Comparison of ENCODE assay signal across 10 mouse cellular contexts in genomic region chr7:109722618-109723017, GRCm38 (mm10). TPM values are rescaled to one million over a fixed set of nuclear protein-coding genes. Genes with fewer than 3 reads are reported as not detected.
DNase-seq lines count a peak whose midpoint lies in the region; ATAC-seq lines count a peak whose summit lies in the region.
"Had no signal": no experiment of that assay in that cellular context is flagged by ENCODE, and none has a peak within 500 bp of the region (broad histone marks: within the 10 kb centered on the region; RNA-seq: fewer than 3 reads in every experiment).

No protein-coding gene starts in this region.

- no peak overlapping the region for H3K9ac ChIP-seq in limb, embryonic 11.5 days (ENCODE audit: low read length)
- H3K9ac ChIP-seq: heart, embryonic 12.5 days; hindbrain, embryonic 14.5 days had no signal

- no peaks in the 10 kb centered on the region for H3K27me3 ChIP-seq in limb, embryonic 11.5 days (ENCODE audit: control insufficient read depth, insufficient read depth, low read length)
- H3K27me3 ChIP-seq in limb, embryonic 10.5 days (ENCODE audit: low read depth, poor library complexity, severe bottlenecking), result no peaks in the 10 kb centered on the region
- H3K27me3 ChIP-seq: heart, embryonic 12.5 days had no signal

- no peak overlapping the region for H3K4me2 ChIP-seq in limb, embryonic 11.5 days (ENCODE audit: low read depth, severe bottlenecking)
- H3K4me2 ChIP-seq: heart, embryonic 12.5 days; hindbrain, embryonic 14.5 days had no signal

- no peak overlapping the region for H3K27ac ChIP-seq in limb, embryonic 11.5 days (replicated peaks; ENCODE audit: low read depth, low read length)
- no peak overlapping the region for H3K27ac ChIP-seq in limb, embryonic 10.5 days
- H3K27ac ChIP-seq: hindbrain, embryonic 14.5 days had no signal

- H3K4me1 ChIP-seq in limb, embryonic 11.5 days (ENCODE audit: control insufficient read depth, insufficient read depth, low read length), result no peaks in the 10 kb centered on the region
- H3K4me1 ChIP-seq in limb, embryonic 10.5 days, result no peaks in the 10 kb centered on the region
- H3K4me1 ChIP-seq: heart, embryonic 12.5 days had no signal

- no peaks in the 10 kb centered on the region for H3K9me3 ChIP-seq in limb, embryonic 11.5 days (ENCODE audit: control insufficient read depth, low read length)
- no peaks in the 10 kb centered on the region for H3K9me3 ChIP-seq in limb, embryonic 10.5 days (replicated peaks)
- H3K9me3 ChIP-seq: heart, embryonic 12.5 days had no signal

- H3K4me3 ChIP-seq in limb, embryonic 11.5 days (ENCODE audit: low read depth, low read length), result no peak overlapping the region
- H3K4me3 ChIP-seq in limb, embryonic 10.5 days, result no peak overlapping the region
- H3K4me3 ChIP-seq: heart, embryonic 12.5 days had no signal

- H3K36me3 ChIP-seq in limb, embryonic 11.5 days (ENCODE audit: control insufficient read depth, insufficient read depth, low read length), result no peaks in the 10 kb centered on the region
- no peaks in the 10 kb centered on the region for H3K36me3 ChIP-seq in limb, embryonic 10.5 days
- H3K36me3 ChIP-seq: heart, embryonic 12.5 days had no signal

- 91% methylated on average over 2 of the region's 2 CpGs for WGBS in limb, embryonic 11.5 days
- WGBS in limb, embryonic 10.5 days, result 92% methylated on average over 2 of the region's 2 CpGs

- peak; percentile 20 to 38 for DNase-seq in cerebellum, postnatal 10 days
- DNase-seq in cerebellum, adult 9-11 months, result no peak
- peak; percentile 41 for DNase-seq in limb, embryonic 11.5 days (ENCODE audit: low spot score)
- DNase-seq in limb, embryonic 10.5 days (ENCODE audit: low spot score), result no peak
- peak; percentile 19 for DNase-seq in 416B (ENCODE audit: low read depth)
- peak; percentile 22 for DNase-seq in c-Kit-positive CD71-positive TER-119-negative erythroid progenitor cells, embryonic 14.5 days (ENCODE audit: low read depth)
- no peak for DNase-seq in urinary bladder, postnatal 14 days (ENCODE audit: low spot score)
- no peak for DNase-seq in spleen, adult 18-20 months

- ATAC-seq in limb, embryonic 11.5 days (ENCODE audit: insufficient number of reproducible peaks, low FRiP score, low TSS enrichment, low read depth), result no peak

RNA-seq across cellular contexts. Expression of gene BC051019, which starts 1.0 kb away (rescaled TPM):
- polyA plus RNA-seq in limb, embryonic 11.5 days (2014; fragmentation: Nextera tagmentation; extraction: Ambion mirVana), result 0.20 TPM in 1 of 2 replicates, not detected in the other
- polyA plus RNA-seq in limb, embryonic 10.5 days (2016; fragmentation: Nextera tagmentation; extraction: Ambion mirVana), result not detected in 2 replicates
- polyA plus RNA-seq: heart, embryonic 12.5 days had no signal

RNA-seq across cellular contexts. Expression of gene Ascl3, which starts 8.9 kb away (rescaled TPM):
- polyA plus RNA-seq in limb, embryonic 11.5 days (2014; fragmentation: Nextera tagmentation; extraction: Ambion mirVana), result not detected in 2 replicates
- polyA plus RNA-seq in limb, embryonic 10.5 days (2016; fragmentation: Nextera tagmentation; extraction: Ambion mirVana), result 0.35 TPM in 1 of 2 replicates, not detected in the other
- polyA plus RNA-seq: heart, embryonic 12.5 days; hindbrain, embryonic 14.5 days had no signal

RNA-seq across cellular contexts. Expression of gene Akip1, which starts 19.1 kb away (rescaled TPM):
- 22.4 and 24.0 TPM in 2 replicates for polyA plus RNA-seq in limb, embryonic 11.5 days (2014; fragmentation: Nextera tagmentation; extraction: Ambion mirVana)
- 26.8 and 27.5 TPM in 2 replicates for polyA plus RNA-seq in limb, embryonic 10.5 days (2016; fragmentation: Nextera tagmentation; extraction: Ambion mirVana)

RNA-seq across cellular contexts. Expression of gene St5, which starts 19.2 kb away (rescaled TPM):
- polyA plus RNA-seq in limb, embryonic 11.5 days (2014; fragmentation: Nextera tagmentation; extraction: Ambion mirVana), result 48.3 and 52.3 TPM in 2 replicates
- polyA plus RNA-seq in limb, embryonic 10.5 days (2016; fragmentation: Nextera tagmentation; extraction: Ambion mirVana), result 41.4 and 53.5 TPM in 2 replicates

RNA-seq across cellular contexts. Expression of gene Tmem9b, which starts 30.1 kb away (rescaled TPM):
- polyA plus RNA-seq in limb, embryonic 11.5 days (2014; fragmentation: Nextera tagmentation; extraction: Ambion mirVana), result 21.4 and 23.9 TPM in 2 replicates
- polyA plus RNA-seq in limb, embryonic 10.5 days (2016; fragmentation: Nextera tagmentation; extraction: Ambion mirVana), result 17.3 and 18.0 TPM in 2 replicates

Comparison
In these comparisons a context has a peak if more than half of its experiments do, and no peak if none do; other contexts are left out.
1. DNase-seq: peak in cerebellum, postnatal 10 days (2 of 2), limb, embryonic 11.5 days (single experiment), 416B (single experiment) and c-Kit-positive CD71-positive TER-119-negative erythroid progenitor cells, embryonic 14.5 days (single experiment); none in cerebellum, adult 9-11 months (single experiment), limb, embryonic 10.5 days (single experiment), urinary bladder, postnatal 14 days (single experiment) and spleen, adult 18-20 months (0 of 2).